Mouse (Mus musculus) neural tube, embryonic 12.5 days (tissue): ENCODE data around the gene Gm20671. TPM values are rescaled to one million over a fixed set of nuclear protein-coding genes. Genes with fewer than 3 reads are reported as not detected.
"Not testable (repeated sequence)": the region's sequence is repeated elsewhere in the genome, so short reads cannot be mapped to it uniquely, and the experiment has no call there.

Source experiments
- ATAC-seq: fragments of 200-750 bp; cut with Nextera tagmentation; 2 replicates; pipeline ENCODE4 v1.8.0; 2017; ENCODE audit warnings: low read depth, mild to moderate bottlenecking, moderate TSS enrichment, moderate library complexity; ENCODE audit not compliant: low FRiP score
- H3K27ac ChIP-seq: fragments of 300-500 bp; sonication (generic); 2 replicates; pipeline ENCODE4 v1.5.1; 2016
- H3K27me3 ChIP-seq: fragments of 300-500 bp; sonication (generic); replicated peaks from 2 replicates; pipeline ENCODE4 v1.6.1; 2016; ENCODE audit warnings: mild to moderate bottlenecking
- H3K36me3 ChIP-seq: fragments of 300-500 bp; sonication (generic); 2 replicates; pipeline ENCODE4 v1.6.1; 2016; ENCODE audit warnings: mild to moderate bottlenecking
- H3K4me1 ChIP-seq: fragments of 300-500 bp; sonication (generic); 2 replicates; pipeline ENCODE4 v1.6.1; 2016
- H3K4me2 ChIP-seq: fragments of 300-500 bp; sonication (generic); replicated peaks from 2 replicates; pipeline ENCODE4 v1.6.1; 2016; ENCODE audit warnings: mild to moderate bottlenecking
- H3K4me3 ChIP-seq: fragments of 300-500 bp; sonication (generic); 2 replicates; pipeline ENCODE4 v1.5.1; 2016
- H3K9ac ChIP-seq: fragments of 300-500 bp; sonication (generic); 2 replicates; pipeline ENCODE4 v1.6.1; 2016; ENCODE audit warnings: mild to moderate bottlenecking
- H3K9me3 ChIP-seq: fragments of 300-500 bp; sonication (generic); 2 replicates; pipeline ENCODE4 v1.6.1; 2016; ENCODE audit warnings: mild to moderate bottlenecking
- WGBS: fragments of 180-500 bp; shearing (Covaris S2); methylation state at CpG from one replicate; pipeline ENCODE4 v1.1.7; 2016; 5-methylcytosine and 5-hydroxymethylcytosine counted together
- polyA plus RNA-seq: library from polyadenylated mRNA; unstranded; fragments of >200 nt; fragmentation: Nextera tagmentation; extraction: Ambion mirVana; gene quantifications from 2 replicates; pipeline ENCODE4 v1.2.1, GENCODE M21; 2016

The Gm20671 gene
- polyA plus RNA-seq, 1 experiment from 2014 or later: not detected

- no peak for ATAC-seq
- Histone ChIP-seq H3K9me3 (no peaks in the 10 kb centered on the region), H3K27me3 (no peaks in the 10 kb centered on the region), H3K27ac (no peak overlapping the region), H3K9ac (no peak overlapping the region), H3K4me3 (no peak overlapping the region), H3K4me1 (no peaks in the 10 kb centered on the region), H3K36me3 (peaks cover 11% of the 10 kb centered on the region), H3K4me2 (no peak overlapping the region)
- WGBS: 96% methylated on average over 3 of the region's 3 CpGs
These were observed 48.7 kb downstream of the Gm20671 start for GRCm38 (mm10) chr5:32778168-32778567.

GRCm38 (mm10) chr5:32772361-32772760, 54.5 kb downstream of the Gm20671 start:
- 89% methylated on average over 2 of the region's 2 CpGs for WGBS
- H3K4me3 ChIP-seq: no peak overlapping the region
- no peaks in the 10 kb centered on the region for H3K4me1 ChIP-seq
- no peak for ATAC-seq
- H3K4me2 ChIP-seq: no peak overlapping the region
- no peaks in the 10 kb centered on the region for H3K27me3 ChIP-seq
- no peaks in the 10 kb centered on the region for H3K9me3 ChIP-seq
- no peak overlapping the region for H3K27ac ChIP-seq
- peaks cover 30% of the 10 kb centered on the region for H3K36me3 ChIP-seq
- H3K9ac ChIP-seq: no peak overlapping the region

GRCm38 (mm10) chr5:32767636-32768373, 59.1 kb downstream of the Gm20671 start:
- 95% methylated on average over 4 of the region's 4 CpGs for WGBS
- ATAC-seq: no peak
- no peak overlapping the region for H3K9ac ChIP-seq
- H3K9me3 ChIP-seq: no peaks in the 10 kb centered on the region
- no peaks in the 10 kb centered on the region for H3K27me3 ChIP-seq
- no peak overlapping the region for H3K4me3 ChIP-seq
- H3K4me2 ChIP-seq: no peak overlapping the region
- H3K36me3 ChIP-seq: peaks cover 33% of the 10 kb centered on the region
- no peaks in the 10 kb centered on the region for H3K4me1 ChIP-seq
- H3K27ac ChIP-seq: no peak overlapping the region

- no peaks in the 10 kb centered on the region for H3K9me3 ChIP-seq
- H3K4me1 ChIP-seq: no peaks in the 10 kb centered on the region
- ATAC-seq: no peak
- peaks cover 34% of the 10 kb centered on the region for H3K36me3 ChIP-seq
- no peak overlapping the region for H3K27ac ChIP-seq
- no peak overlapping the region for H3K9ac ChIP-seq
- no peak overlapping the region for H3K4me2 ChIP-seq
- no peak overlapping the region for H3K4me3 ChIP-seq
- no peaks in the 10 kb centered on the region for H3K27me3 ChIP-seq
- WGBS: 93% methylated on average over 3 of the region's 3 CpGs
These were observed 59.9 kb downstream of the Gm20671 start for GRCm38 (mm10) chr5:32767004-32767403.

GRCm38 (mm10) chr5:32761566-32762140, 65.3 kb downstream of the Gm20671 start:
- Histone ChIP-seq H3K36me3 (peaks cover 33% of the 10 kb centered on the region), H3K4me3 (no peak overlapping the region), H3K9me3 (no peaks in the 10 kb centered on the region), H3K9ac (no peak overlapping the region), H3K27ac (no peak overlapping the region), H3K27me3 (no peaks in the 10 kb centered on the region), H3K4me1 (no peaks in the 10 kb centered on the region), H3K4me2 (no peak overlapping the region)
- WGBS: 93% methylated on average over 5 of the region's 5 CpGs
- ATAC-seq: no peak

- WGBS: 88% methylated on average over 3 of the region's 3 CpGs
- ATAC-seq: no peak
- H3K36me3 ChIP-seq: peaks cover 33% of the 10 kb centered on the region
These were observed 66.1 kb downstream of the Gm20671 start for GRCm38 (mm10) chr5:32760787-32761186.

GRCm38 (mm10) chr5:32760352-32760751, 66.6 kb downstream of the Gm20671 start:
- 96% methylated on average over 18 of the region's 18 CpGs for WGBS
- H3K4me1 ChIP-seq, H3K9me3 ChIP-seq, H3K4me3 ChIP-seq, ATAC-seq, H3K9ac ChIP-seq, H3K27me3 ChIP-seq, H3K27ac ChIP-seq, H3K4me2 ChIP-seq: not testable (repeated sequence)
- peaks cover 33% of the 10 kb centered on the region for H3K36me3 ChIP-seq

More at GRCm38 (mm10) chr5:32760787-32761186, 66.1 kb downstream of the Gm20671 start:
- Histone ChIP-seq H3K4me3 (no peak overlapping the region), H3K27me3 (no peaks in the 10 kb centered on the region), H3K27ac (no peak overlapping the region), H3K9me3 (no peaks in the 10 kb centered on the region), H3K4me1 (no peaks in the 10 kb centered on the region), H3K9ac (no peak overlapping the region), H3K4me2 (no peak overlapping the region)

GRCm38 (mm10) chr5:32759662-32760061, 67.2 kb downstream of the Gm20671 start:
- ATAC-seq: no peak
- Histone ChIP-seq H3K27me3 (no peaks in the 10 kb centered on the region), H3K9me3 (no peaks in the 10 kb centered on the region), H3K4me1 (no peaks in the 10 kb centered on the region), H3K27ac (no peak overlapping the region), H3K4me2 (no peak overlapping the region), H3K9ac (no peak overlapping the region), H3K36me3 (peaks cover 32% of the 10 kb centered on the region), H3K4me3 (no peak overlapping the region)
- 75% methylated on average over 2 of the region's 2 CpGs for whole genome bisulfite sequencing

GRCm38 (mm10) chr5:32756141-32756540, 70.8 kb downstream of the Gm20671 start:
- Histone ChIP-seq H3K4me1 (no peaks in the 10 kb centered on the region), H3K27me3 (no peaks in the 10 kb centered on the region), H3K9me3 (no peaks in the 10 kb centered on the region), H3K9ac (no peak overlapping the region), H3K36me3 (peaks cover 2% of the 10 kb centered on the region; the same call in 1 of the 2 replicates), H3K27ac (no peak overlapping the region), H3K4me3 (no peak overlapping the region), H3K4me2 (no peak overlapping the region)
- WGBS: 95% methylated on average over 8 of the region's 8 CpGs
- no peak for ATAC-seq

GRCm38 (mm10) chr5:32751736-32752135, 75.2 kb downstream of the Gm20671 start:
- no peak for ATAC-seq
- WGBS: 61% methylated on average over 2 of the region's 2 CpGs
- H3K4me2 ChIP-seq: no peak overlapping the region
- peaks cover 3% of the 10 kb centered on the region; the same call in 1 of the 2 replicates for H3K4me1 ChIP-seq
- no peak overlapping the region for H3K27ac ChIP-seq
- no peaks in the 10 kb centered on the region for H3K27me3 ChIP-seq
- H3K4me3 ChIP-seq: no peak overlapping the region
- H3K9ac ChIP-seq: no peak overlapping the region
- H3K36me3 ChIP-seq: peaks cover under 1% of the 10 kb centered on the region; the same call in 1 of the 2 replicates
- no peaks in the 10 kb centered on the region for H3K9me3 ChIP-seq

- no peak overlapping the region for H3K4me2 ChIP-seq
- no peaks in the 10 kb centered on the region for H3K27me3 ChIP-seq
- ATAC-seq: no peak
- no peak overlapping the region for H3K9ac ChIP-seq
- no peaks in the 10 kb centered on the region for H3K36me3 ChIP-seq
- no peak overlapping the region for H3K27ac ChIP-seq
- H3K4me3 ChIP-seq: no peak overlapping the region
- H3K4me1 ChIP-seq: peaks cover 12% of the 10 kb centered on the region; the same call in 1 of the 2 replicates
- no peaks in the 10 kb centered on the region for H3K9me3 ChIP-seq
- WGBS: 94% methylated on average over 6 of the region's 6 CpGs
These were observed 78.0 kb downstream of the Gm20671 start for GRCm38 (mm10) chr5:32748936-32749335.

GRCm38 (mm10) chr5:32747650-32748375, 79.1 kb downstream of the Gm20671 start:
- H3K27me3 ChIP-seq: no peaks in the 10 kb centered on the region
- no peaks in the 10 kb centered on the region for H3K9me3 ChIP-seq
- peaks cover 12% of the 10 kb centered on the region; the same call in 1 of the 2 replicates for H3K4me1 ChIP-seq
- WGBS: 74% methylated on average over 6 of the region's 6 CpGs
- ATAC-seq: 0 out of 2 replicates have a peak, but pooled peaks have one; percentile 33
- H3K4me3 ChIP-seq: no peak overlapping the region
- no peak overlapping the region for H3K27ac ChIP-seq
- H3K4me2 ChIP-seq: no peak overlapping the region
- no peak overlapping the region for H3K9ac ChIP-seq
- no peaks in the 10 kb centered on the region for H3K36me3 ChIP-seq
